Mouse (Mus musculus): Measurements from ENCODE around the gene Erbb3. TPM values are rescaled to one million over a fixed set of nuclear protein-coding genes. Genes with fewer than 3 reads are reported as not detected.

The Erbb3 gene
- total RNA-seq, 4 experiments from 2014 or later: 2.5 to 5.8 (median 4.6) TPM

DNA sequence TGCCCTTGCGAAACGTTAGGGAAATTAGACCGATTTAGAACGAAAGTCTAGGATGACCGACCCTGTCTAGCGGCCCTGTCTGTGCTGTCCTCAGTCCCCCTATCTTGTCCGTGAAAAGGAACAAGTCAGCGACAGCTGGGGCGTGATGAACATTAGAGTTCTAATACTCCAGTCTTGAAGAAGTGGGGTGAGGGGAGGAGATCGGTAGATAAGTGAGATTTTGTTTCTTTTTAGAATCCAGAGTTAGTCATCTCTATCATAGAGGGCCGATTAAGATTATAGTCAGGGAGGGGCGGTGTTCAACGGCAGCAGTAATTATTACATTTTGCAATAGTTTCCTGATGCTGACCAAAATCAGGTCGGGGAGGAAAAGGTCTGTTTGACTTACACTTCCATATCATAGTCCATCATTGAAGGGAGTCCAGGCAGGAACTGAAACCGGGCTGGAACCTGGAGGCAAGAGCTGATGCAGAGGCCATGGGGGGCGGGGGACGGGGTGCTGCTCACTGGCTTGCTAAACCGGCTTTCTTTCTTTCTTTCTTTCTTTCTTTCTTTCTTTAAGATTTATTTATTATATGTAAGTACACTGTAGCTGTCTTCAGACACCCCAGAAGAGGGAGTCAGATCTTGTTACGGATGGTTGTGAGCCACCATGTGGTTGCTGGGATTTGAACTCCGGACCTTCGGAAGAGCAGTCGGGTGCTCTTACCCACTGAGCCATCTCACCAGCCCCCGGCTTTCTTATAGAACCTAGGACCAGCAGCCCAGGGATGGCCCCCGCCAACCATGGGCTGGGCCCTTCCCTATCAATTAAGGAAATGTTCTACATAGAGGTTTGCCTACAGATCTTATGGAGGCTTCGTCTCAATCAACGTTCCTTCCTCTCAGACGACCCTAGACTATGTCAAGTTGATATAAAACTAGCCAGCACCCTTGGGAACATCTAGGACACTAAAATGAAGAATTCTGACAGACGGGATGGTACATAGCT lies 62.8 kb downstream of the Erbb3 start:
- DNase-seq: no peak

DNA sequence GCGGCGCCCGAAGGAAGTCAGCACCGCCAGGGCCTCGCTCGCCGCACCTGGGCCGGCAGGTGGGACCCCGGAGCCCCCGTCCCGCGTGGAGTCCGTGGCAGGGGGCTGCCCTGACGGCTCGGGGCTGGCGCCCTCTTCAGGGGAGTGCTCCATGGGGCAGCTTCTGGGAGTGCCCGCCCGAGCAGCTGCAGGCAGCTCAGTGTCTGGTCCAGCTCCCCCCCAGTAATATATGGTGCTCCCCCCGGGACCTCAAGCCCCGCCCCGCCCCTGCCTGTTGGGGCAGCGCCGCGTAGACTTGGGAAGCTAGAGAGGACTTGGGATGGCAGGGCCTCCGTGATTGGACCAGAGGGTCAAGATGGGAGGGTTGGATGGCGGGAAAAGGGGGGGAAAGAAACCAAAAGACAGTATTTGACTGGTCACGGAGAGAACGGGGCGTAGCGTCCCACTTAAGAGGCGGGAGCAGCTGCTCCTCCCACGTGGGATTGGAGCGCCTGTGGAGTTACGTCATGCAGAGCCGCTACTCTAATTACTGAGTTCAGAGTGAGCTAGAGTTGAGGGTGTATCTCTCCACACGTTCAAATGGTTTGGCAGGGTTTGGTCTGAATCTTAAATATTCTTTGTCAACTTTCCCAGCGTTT lies 63.7 kb downstream of the Erbb3 start, which contains the start of gene Esyt1:
Gene Esyt1 (minus strand): TSS at position 201 of the 638 bp plus-strand sequence.
- DNase-seq: peak; percentile 97

DNA sequence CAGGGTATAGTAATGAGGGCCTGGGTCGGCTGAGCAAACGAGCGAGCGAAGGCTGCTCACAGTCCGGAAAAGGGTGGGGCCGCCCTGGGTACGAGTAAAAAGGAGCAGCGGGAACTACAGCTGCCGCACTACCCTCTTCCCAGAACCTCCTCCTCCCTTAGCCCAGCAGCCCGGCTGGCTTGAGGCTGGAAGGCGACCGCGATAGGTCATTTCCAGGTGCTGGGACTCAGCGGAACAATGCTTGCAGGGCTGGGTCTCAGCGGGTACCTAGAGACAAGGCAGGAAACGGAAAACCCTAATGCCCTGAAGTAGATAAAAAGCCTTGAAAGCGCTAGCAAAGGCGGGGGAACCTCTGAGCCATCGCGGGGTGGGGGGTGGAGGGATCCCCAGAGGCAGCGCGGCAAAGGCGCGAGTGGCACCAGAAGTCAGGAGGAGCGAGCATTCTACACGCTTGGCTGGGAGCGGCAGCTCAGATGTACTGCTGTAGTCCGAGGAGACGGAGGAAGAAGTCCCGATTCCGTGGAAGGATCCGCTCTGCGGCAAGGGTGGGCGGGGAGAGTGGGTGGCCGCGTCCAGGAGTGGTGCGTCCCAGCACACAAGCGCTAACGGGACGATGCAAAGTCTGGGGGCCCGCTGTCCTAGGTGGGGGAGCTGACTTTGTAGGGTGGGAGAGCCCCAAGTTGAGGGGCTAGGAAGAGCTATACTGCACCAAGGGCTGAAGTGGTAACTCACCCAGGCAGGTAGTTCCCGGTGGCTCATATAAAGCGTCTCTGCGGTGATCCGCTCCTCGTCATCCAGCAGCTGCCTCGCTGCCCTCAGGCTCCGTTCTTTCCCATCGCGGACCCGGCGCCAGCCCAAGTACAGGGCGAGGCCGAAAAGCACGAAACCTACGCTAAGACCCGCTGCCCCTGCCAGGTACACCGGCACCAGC lies 64.5 kb downstream of the Erbb3 start:
- no peak for DNase-seq

DNA sequence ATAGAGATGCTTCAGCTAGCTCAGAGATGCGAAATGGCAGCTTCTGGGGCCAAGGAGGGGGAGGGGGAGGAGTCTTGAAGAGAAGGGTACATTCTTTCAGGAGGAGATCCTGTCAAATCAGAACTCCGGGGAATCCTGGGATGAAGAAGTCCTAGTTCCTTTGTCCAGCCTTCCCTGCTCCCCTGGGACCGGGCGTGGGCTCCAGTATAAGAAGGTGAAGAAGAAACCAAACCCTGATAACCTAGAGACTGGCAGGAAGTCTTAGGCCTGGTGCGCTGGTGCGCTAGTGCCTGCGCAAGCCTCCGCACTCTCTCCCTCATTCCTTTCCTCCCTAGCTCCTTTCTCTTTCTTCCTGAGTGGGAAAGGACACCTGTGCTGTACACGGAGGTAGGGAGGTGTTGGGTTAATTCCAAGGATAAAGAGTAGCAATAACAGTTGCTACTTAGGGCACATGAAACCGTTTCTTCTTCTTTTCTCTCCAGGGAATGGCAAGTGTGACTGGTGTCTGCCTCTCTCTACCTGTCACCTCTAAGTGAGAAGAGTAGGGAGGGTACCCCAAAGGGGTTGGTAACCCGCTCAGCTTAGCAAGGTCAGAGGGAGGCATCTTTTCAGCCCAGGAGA lies 65.2 kb downstream of the Erbb3 start:
- DNase-seq: no peak

DNA sequence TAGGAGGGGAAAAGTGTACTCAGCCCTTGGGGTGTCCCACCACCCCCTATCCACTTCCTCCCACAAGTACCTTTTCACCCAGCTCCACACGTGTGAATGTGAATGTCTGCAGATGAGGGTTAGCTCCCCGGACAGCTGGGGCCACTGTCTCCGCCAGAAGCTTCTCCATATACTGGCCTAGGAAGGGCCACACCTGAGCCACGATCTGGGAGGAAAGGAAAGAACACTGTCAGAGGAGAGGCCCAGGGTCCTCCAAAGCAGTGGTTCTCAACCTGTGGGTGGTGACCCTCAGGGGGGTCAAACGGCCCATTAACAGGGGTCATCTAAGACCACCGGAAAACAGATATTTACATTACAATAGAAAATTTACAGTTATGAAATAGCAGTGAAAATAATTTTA lies 67.1 kb downstream of the Erbb3 start:
- DNase-seq: no peak

DNA sequence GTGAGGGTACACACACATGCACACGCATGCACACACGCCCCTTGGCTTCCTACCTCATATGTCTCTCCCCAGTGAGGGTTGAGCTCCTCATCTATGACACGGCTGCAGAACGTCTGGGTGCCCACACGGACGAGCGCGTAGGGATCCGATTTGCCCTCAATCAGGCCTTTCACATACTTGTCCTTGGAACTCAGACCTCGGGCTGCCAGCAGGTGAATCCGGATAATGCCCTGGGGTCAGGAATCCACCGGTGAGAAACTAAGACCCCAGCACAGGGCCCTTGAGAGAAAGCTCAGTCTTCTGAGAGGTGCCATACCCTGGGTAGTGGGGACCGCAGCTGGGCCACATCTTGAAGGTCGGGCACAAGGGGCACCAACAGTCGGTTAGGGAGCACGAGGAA lies 68.9 kb downstream of the Erbb3 start:
- no peak for DNase-seq

DNA sequence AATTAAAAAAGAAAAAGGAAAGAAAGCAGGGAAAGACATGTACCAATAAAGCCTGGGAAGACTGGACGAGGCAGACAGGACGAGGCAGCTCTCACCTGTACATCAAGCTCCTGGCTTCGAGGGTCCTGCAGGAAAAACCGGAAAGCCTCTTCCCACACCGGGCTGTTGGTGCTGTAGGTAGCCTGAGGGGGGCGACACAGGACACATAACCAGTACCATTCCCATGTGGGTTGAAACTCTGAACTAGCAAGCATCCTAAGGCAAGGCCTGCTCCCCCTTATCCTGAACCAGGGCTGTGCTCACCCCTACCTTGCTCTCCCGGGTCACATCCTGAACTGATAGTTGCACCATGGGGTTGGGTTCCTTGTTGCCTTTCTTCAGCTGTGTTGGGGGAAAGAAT lies 70.6 kb downstream of the Erbb3 start:
- no peak for DNase-seq

Small RNA genes lying within 50 kb of the gene (microRNA-seq; reads per million reads assigned to microRNA genes)
- gene Gm47275: 0 reads per million in 2 experiments
- gene Mir6917: 0 reads per million in 2 experiments

Other genes with a start within 250 kb of the Erbb3 start
- gene Coq10a, start 220.7 kb downstream of the Erbb3 start, total RNA-seq (2022): 100 to 1,000 TPM in 2 of 4 experiments, 10 to 100 TPM in 2; 72.2 to 114 (median 86.6) TPM
- 10 to 100 TPM; 53.7 to 90.5 (median 68.1) TPM for gene Ankrd52, start 212.5 kb downstream of the Erbb3 start, total RNA-seq (2022)
- gene Slc39a5, start 188.4 kb downstream of the Erbb3 start, total RNA-seq (2022): under 1 TPM in 2 of 4 experiments, not detected in 2; 0.24 to 0.40 TPM
- 10 to 100 TPM; 76.6 to 93.8 (median 86.8) TPM for gene Nabp2, start 178.2 kb downstream of the Erbb3 start, total RNA-seq (2022)
- gene Rnf41, start 178.0 kb downstream of the Erbb3 start, total RNA-seq (2022): 10 to 100 TPM; 39.1 to 55.4 (median 50.8) TPM
- 100 to 1,000 TPM; 103 to 155 (median 127) TPM for gene Smarcc2, start 130.4 kb downstream of the Erbb3 start, total RNA-seq (2022)
- gene Myl6, start 95.5 kb downstream of the Erbb3 start, total RNA-seq (2022): 100 to 1,000 TPM; 760 to 841 (median 820) TPM
- 10 to 100 TPM in 2 of 4 experiments, 1 to 10 TPM in 2; 4.8 to 11.6 (median 7.9) TPM for gene Myl6b, start 91.0 kb downstream of the Erbb3 start, total RNA-seq (2022)
- 10 to 100 TPM; 22.8 to 44.9 (median 33.2) TPM for gene Esyt1, start 63.8 kb downstream of the Erbb3 start, total RNA-seq (2022)
- gene Zc3h10, start 41.9 kb downstream of the Erbb3 start, total RNA-seq (2022): 10 to 100 TPM; 12.9 to 15.0 (median 13.6) TPM
- 1,000 to 10,000 TPM; 2,263 to 2,673 (median 2,524) TPM for gene Rpl41, start 40.3 kb downstream of the Erbb3 start, total RNA-seq (2022)
- 10 to 100 TPM; 67.4 to 77.6 (median 70.5) TPM for gene Pa2g4, start 23.7 kb downstream of the Erbb3 start, total RNA-seq (2022)
- 100 to 1,000 TPM; 401 to 777 (median 537) TPM for gene Rps26, start 37.1 kb upstream of the Erbb3 start, total RNA-seq (2022)
- gene Ikzf4, start 56.3 kb upstream of the Erbb3 start, total RNA-seq (2022): 10 to 100 TPM in 1 of 4 experiments, 1 to 10 TPM in 3; 1.6 to 10.8 (median 3.7) TPM
- gene Suox, start 84.4 kb upstream of the Erbb3 start, total RNA-seq (2022): 10 to 100 TPM; 28.7 to 35.1 (median 31.4) TPM
- gene Rab5b, start 106.6 kb upstream of the Erbb3 start, total RNA-seq (2022): 100 to 1,000 TPM; 126 to 149 (median 145) TPM
- 1 to 10 TPM; 1.1 to 1.7 (median 1.3) TPM for gene Pmel, start 114.5 kb upstream of the Erbb3 start, total RNA-seq (2022)
- 10 to 100 TPM; 13.4 to 26.6 (median 19.3) TPM for gene Cdk2, start 115.4 kb upstream of the Erbb3 start, total RNA-seq (2022)
- gene Dgka, start 155.2 kb upstream of the Erbb3 start, total RNA-seq (2022): 10 to 100 TPM; 16.5 to 41.1 (median 28.6) TPM
- 10 to 100 TPM; 24.1 to 31.9 (median 27.0) TPM for gene Pym1, start 158.2 kb upstream of the Erbb3 start, total RNA-seq (2022)
- gene Mmp19, start 201.3 kb upstream of the Erbb3 start, total RNA-seq (2022): 10 to 100 TPM; 41.4 to 69.7 (median 60.1) TPM
- gene Dnajc14, start 214.4 kb upstream of the Erbb3 start, total RNA-seq (2022): 10 to 100 TPM; 77.2 to 82.1 (median 78.5) TPM
- gene Tmem198b, start 214.7 kb upstream of the Erbb3 start, total RNA-seq (2022): 10 to 100 TPM in 2 of 4 experiments, 1 to 10 TPM in 2; 7.8 to 17.3 (median 12.6) TPM
- gene Sarnp, start 227.7 kb upstream of the Erbb3 start, total RNA-seq (2022): 10 to 100 TPM; 43.4 to 56.2 (median 49.5) TPM
- gene Ormdl2, start 232.0 kb upstream of the Erbb3 start, total RNA-seq (2022): 10 to 100 TPM; 39.5 to 51.9 (median 42.5) TPM